Mouse (Mus musculus): Measurements from ENCODE around the gene Nrn1l. TPM values are rescaled to one million over a fixed set of nuclear protein-coding genes. Genes with fewer than 3 reads are reported as not detected.

Gene Nrn1l
- polyA plus RNA-seq (2017; shearing (Covaris generic)), result 1.1 TPM

DNA sequence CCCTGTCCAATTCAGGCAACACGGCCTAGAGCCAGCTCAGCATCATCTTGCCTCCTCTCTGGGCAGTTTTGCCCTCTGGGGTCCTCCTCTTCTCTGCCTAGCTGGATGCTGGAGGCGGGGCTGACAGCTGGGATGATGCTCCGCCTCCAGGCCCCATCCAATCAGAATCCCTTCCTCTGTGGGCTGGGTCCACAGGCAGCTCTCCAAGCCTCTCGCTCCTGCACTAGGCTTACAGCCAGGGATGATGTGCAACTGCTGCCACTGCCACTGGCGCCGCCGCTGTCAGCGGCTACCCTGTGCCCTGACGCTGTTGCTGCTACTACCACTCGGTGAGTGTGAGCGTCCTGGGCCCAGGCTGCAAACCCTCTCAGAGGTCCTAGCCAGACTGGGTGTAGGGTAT lies at the start of gene Nrn1l:
TSS of gene Nrn1l (plus strand) at position 229 of the 400 bp plus-strand sequence.

GRCm38 (mm10) chr8:105853178-105853577 lies 40.2 kb upstream of the Nrn1l start, which contains the start of gene Cenpt:
TSS of gene Cenpt (minus strand) at chr8:105853278.

DNA sequence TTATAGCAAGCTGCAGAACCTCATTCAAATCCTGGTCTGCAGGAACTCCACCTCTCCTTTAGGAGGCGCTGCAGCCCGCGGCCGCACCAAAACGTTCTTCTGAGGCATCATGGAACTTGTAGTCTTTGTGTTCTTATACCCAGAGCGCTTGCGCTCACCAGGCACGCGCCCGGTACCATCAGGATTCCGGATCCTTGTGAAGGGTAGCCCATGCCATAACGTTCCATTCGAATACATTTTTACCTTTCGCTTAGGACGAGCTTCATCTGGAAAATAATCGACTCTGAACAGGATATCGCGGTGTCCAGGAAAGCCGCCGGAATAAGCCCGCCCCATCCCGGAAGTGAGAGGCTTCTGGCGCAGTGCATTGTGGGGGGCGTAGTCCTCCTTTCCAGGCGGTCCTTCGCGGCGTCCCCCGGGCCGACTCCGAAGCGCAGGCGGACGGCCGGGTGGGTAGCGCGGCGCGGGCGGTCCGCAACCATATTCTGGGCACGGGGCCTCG lies 38.6 kb upstream of the Nrn1l start, which contains the start of gene Thap11:
TSS of gene Thap11 (plus strand) at position 418 of the 502 bp plus-strand sequence.

GRCm38 (mm10) chr8:105860143-105860981 lies 33.0 kb upstream of the Nrn1l start, which contains the start of gene Nutf2:
TSS of gene Nutf2 (plus strand) at chr8:105860580.

DNA sequence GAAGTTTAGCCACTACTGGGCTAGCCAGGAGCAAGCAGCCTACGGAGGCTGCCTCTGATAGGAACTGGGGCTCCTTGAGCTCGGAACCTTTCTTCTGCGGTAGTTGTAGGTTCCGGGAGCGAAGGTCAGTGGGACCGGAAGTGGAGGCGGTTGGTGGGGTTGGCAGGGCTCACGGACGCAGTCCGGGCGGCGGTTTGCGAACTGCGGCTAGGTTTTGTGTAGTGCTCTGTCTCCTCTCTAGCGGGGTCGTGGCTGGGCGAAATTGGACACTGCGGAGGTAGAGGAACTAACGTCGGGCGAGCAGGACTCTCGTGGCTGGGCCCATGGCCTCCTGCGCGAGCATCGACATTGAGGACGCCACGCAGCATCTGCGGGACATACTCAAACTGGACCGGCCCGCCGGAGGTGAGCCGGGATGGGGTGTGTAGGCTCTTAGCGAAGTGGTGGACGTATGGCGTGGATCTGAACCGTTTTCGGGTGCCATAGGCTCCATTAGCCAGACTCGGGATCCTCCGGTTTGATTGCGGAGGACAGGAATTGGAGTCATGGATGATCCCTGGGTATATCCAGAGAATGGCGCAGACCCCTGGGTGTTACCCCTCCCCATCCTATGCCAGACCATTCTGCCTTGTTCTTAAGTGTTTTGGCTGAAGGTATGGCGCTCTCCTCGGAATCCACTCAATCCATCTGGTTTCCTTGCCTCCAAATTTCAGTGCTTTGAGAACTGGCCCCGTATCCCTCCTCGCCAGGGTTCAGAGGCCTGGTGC lies 12.4 kb upstream of the Nrn1l start, which contains the start of gene Edc4:
TSS of gene Edc4 (plus strand) at position 128 of the 767 bp plus-strand sequence.

GRCm38 (mm10) chr8:105900180-105900940 lies 7.0 kb downstream of the Nrn1l start, which contains the start of gene Pskh1:
TSS of gene Pskh1 (plus strand) at chr8:105900441.

DNA sequence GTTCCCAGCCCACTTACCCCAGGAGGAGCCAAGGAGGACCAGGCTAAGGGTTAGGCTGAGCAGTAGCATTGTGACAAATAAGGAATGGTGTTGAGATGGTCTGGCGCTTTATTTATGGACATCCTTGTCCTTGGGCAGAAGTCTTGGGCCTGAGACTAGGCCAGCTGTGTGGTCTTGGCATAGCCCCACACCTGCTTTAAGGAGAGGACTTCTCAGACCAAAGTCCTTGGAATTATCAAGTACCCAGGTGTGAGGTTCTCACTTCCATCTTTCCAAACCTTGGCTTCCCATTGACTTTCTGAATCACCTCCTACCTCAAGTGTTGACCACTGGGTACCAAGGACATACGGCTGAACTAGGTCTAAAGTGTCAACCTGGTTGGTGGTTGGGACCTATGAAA lies 40.4 kb downstream of the Nrn1l start, which contains the start of gene Ctrl:
TSS of gene Ctrl (minus strand) at position 101 of the 400 bp plus-strand sequence.

GRCm38 (mm10) chr8:105938306-105938669 lies 44.9 kb downstream of the Nrn1l start, which contains the start of gene Psmb10:
TSS of gene Psmb10 (minus strand) at chr8:105938444.

DNA sequence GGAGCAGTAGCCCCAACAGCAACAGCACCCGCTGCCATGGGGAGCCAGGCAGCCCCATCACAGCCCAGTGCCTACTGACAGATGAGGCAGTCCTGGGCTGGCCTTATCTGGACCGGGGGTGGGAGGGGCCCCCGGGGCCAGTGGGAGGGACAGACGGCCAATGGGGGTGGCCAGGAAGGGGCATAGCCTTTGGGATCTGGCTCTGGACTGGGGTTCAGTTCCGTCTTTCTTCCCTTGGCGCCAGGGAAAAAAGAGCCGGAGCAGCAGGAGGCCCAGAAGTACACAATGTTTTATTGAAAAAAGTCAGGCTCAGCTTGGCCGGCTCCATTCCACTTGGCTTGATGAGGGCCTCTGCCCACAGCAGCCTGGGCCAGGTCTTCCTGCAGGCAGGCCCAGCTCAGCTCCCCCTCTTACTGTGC lies 50.0 kb downstream of the Nrn1l start, which contains the start of gene Lcat:
TSS of gene Lcat (minus strand) at position 62 of the 419 bp plus-strand sequence.

Other genes with a start within 250 kb of the Nrn1l start
- 88.0 TPM for gene Carmil2, start 207.3 kb upstream of the Nrn1l start, polyA plus RNA-seq (2017; shearing (Covaris generic))
- 65.3 TPM for gene Acd, start 192.5 kb upstream of the Nrn1l start, polyA plus RNA-seq (2017; shearing (Covaris generic))
- 19.9 TPM for gene Pard6a, start 192.4 kb upstream of the Nrn1l start, polyA plus RNA-seq (2017; shearing (Covaris generic))
- not detected for gene 4933405L10Rik, start 185.9 kb upstream of the Nrn1l start, polyA plus RNA-seq (2017; shearing (Covaris generic))
- 4.5 TPM for gene Enkd1, start 185.4 kb upstream of the Nrn1l start, polyA plus RNA-seq (2017; shearing (Covaris generic))
- gene Gfod2, start 134.9 kb upstream of the Nrn1l start, polyA plus RNA-seq (2017; shearing (Covaris generic)), result 7.1 TPM
- 63.2 TPM for gene Ranbp10, start 66.2 kb upstream of the Nrn1l start, polyA plus RNA-seq (2017; shearing (Covaris generic))
- not detected for gene Tsnaxip1, start 65.8 kb upstream of the Nrn1l start, polyA plus RNA-seq (2017; shearing (Covaris generic))
- 18.8 TPM for gene Cenpt, start 40.3 kb upstream of the Nrn1l start, polyA plus RNA-seq (2017; shearing (Covaris generic))
- 15.4 TPM for gene Thap11, start 38.4 kb upstream of the Nrn1l start, polyA plus RNA-seq (2017; shearing (Covaris generic))
- 11.2 TPM for gene Nutf2, start 33.0 kb upstream of the Nrn1l start, polyA plus RNA-seq (2017; shearing (Covaris generic))
- gene Edc4, start 12.7 kb upstream of the Nrn1l start, polyA plus RNA-seq (2017; shearing (Covaris generic)), result 77.2 TPM
- 18.5 TPM for gene Pskh1, start 6.9 kb downstream of the Nrn1l start, polyA plus RNA-seq (2017; shearing (Covaris generic))
- gene Ctrl, start 40.3 kb downstream of the Nrn1l start, polyA plus RNA-seq (2017; shearing (Covaris generic)), result 0.59 TPM
- 256 TPM for gene Psmb10, start 44.9 kb downstream of the Nrn1l start, polyA plus RNA-seq (2017; shearing (Covaris generic))
- gene Lcat, start 49.8 kb downstream of the Nrn1l start, polyA plus RNA-seq (2017; shearing (Covaris generic)), result not detected
- 13.7 TPM for gene Slc12a4, start 72.5 kb downstream of the Nrn1l start, polyA plus RNA-seq (2017; shearing (Covaris generic))
- 0.22 TPM for gene Dpep3, start 85.9 kb downstream of the Nrn1l start, polyA plus RNA-seq (2017; shearing (Covaris generic))
- gene Dus2, start 97.8 kb downstream of the Nrn1l start, polyA plus RNA-seq (2017; shearing (Covaris generic)), result 40.4 TPM
- gene Dpep2nb, start 112.4 kb downstream of the Nrn1l start, polyA plus RNA-seq (2017; shearing (Covaris generic)), result 0.74 TPM
- 7.5 TPM for gene Ddx28, start 118.3 kb downstream of the Nrn1l start, polyA plus RNA-seq (2017; shearing (Covaris generic))
- gene Nfatc3, start 165.3 kb downstream of the Nrn1l start, polyA plus RNA-seq (2017; shearing (Covaris generic)), result 187 TPM
- gene Esrp2, start 243.4 kb downstream of the Nrn1l start, polyA plus RNA-seq (2017; shearing (Covaris generic)), result 1.1 TPM